In the genomic region with DNA sequence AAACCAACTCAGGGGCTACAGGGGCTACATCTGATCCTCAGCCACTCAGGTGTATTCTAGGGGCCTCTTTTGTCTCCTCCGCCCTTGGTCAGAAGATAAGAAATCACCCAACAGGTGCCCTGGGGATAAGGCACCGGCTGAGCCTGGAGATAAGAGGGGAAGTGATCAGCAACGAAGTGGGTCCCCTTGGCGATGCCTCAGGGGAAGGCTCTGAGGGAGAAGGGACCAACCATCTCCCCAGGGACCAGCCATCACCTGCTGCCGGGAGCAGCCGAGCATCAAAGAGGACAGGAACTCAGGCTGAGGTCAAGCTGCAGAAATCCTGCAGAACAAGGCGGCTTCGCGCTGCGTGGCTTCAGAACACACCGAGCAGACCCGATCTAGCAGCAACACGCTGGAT, we compare ENCODE assay signal across 13 mouse cellular contexts.
"Had no signal": no experiment of that assay in that cellular context is flagged by ENCODE, and none has a peak within 500 bp of the region (broad histone marks: within the 10 kb centered on the region; RNA-seq: fewer than 3 reads in every experiment).

No protein-coding gene starts in this region.

- ATAC-seq: midbrain, embryonic 15.5 days had no signal

- H3K4me2 ChIP-seq: limb, embryonic 13.5 days; liver, embryonic 15.5 days; lung, embryonic 14.5 days; midbrain, embryonic 11.5 days; midbrain, embryonic 15.5 days; neural tube, embryonic 13.5 days had no signal

- DNase-seq: kidney, adult 11 months; kidney, adult 9 months; kidney, postnatal 36 days; lung, embryonic 14.5 days; lung, postnatal 10 days; lung, postnatal 4 days had no signal

- H3K4me3 ChIP-seq: layer of hippocampus, adult 2 months; limb, embryonic 13.5 days; liver, embryonic 15.5 days; midbrain, embryonic 15.5 days; neural tube, embryonic 13.5 days had no signal

- H3K4me1 ChIP-seq: midbrain, embryonic 15.5 days; neural tube, embryonic 13.5 days had no signal

- H3K36me3 ChIP-seq: limb, embryonic 13.5 days; liver, embryonic 15.5 days; midbrain, embryonic 15.5 days; neural tube, embryonic 13.5 days had no signal

- H3K27me3 ChIP-seq: limb, embryonic 13.5 days; midbrain, embryonic 15.5 days; neural tube, embryonic 13.5 days had no signal

- H3K27ac ChIP-seq: kidney, postnatal 0 days; layer of hippocampus, adult 2 months; limb, embryonic 13.5 days; liver, embryonic 15.5 days; midbrain, embryonic 15.5 days; neural tube, embryonic 13.5 days had no signal

- H3K9me3 ChIP-seq: liver, embryonic 15.5 days; midbrain, embryonic 15.5 days; neural tube, embryonic 13.5 days had no signal

- H3K9ac ChIP-seq: limb, embryonic 13.5 days; liver, embryonic 15.5 days; lung, embryonic 14.5 days; midbrain, embryonic 15.5 days; neural tube, embryonic 13.5 days had no signal
